Mouse (Mus musculus) brain, embryonic 14.5 days (tissue): ENCODE measurements around the gene Park7.

Experiments used
- CTCF ChIP-seq: fragments of 200-500 bp; IDR thresholded peaks from 2 replicates; pipeline ENCODE4 v1.5.1; 2012; ENCODE audit warnings: inconsistent platforms, mild to moderate bottlenecking, moderate library complexity, borderline replicate concordance; ENCODE audit not compliant: insufficient read depth, insufficient read length; ENCODE audit errors: extremely low read depth
- POLR2A ChIP-seq: fragments of 200-500 bp; IDR thresholded peaks from 2 replicates; pipeline ENCODE4 v1.6.1; 2012; ENCODE audit warnings: mild to moderate bottlenecking, inconsistent platforms, borderline replicate concordance; ENCODE audit not compliant: poor library complexity, insufficient read depth, insufficient read length, severe bottlenecking; ENCODE audit errors: extremely low read depth

- TF ChIP-seq CTCF: no peak
- TF ChIP-seq POLR2A: no peak
Observed at GRCm38 (mm10) chr4:150866494-150866893, 47.7 kb downstream of the Park7 start.
